Mouse (Mus musculus): ENCODE results near the gene Pcnp. TPM values are rescaled to one million over a fixed set of nuclear protein-coding genes. Genes with fewer than 3 reads are reported as not detected.
"Not testable (repeated sequence)": the region's sequence is repeated elsewhere in the genome, so short reads cannot be mapped to it uniquely, and the experiment has no call there.

Pcnp gene
- polyA plus RNA-seq, 1 experiment: not detected

GRCm38 (mm10) chr16:55964126-55964949, 65.2 kb downstream of the Pcnp start:
- 56% methylated on average over 4 of the region's 4 CpGs for WGBS
- Histone ChIP-seq H3K27ac (ENCODE audit: insufficient read depth, low read depth, low read length) (no peak overlapping the region), H3K4me1 (ENCODE audit: control insufficient read depth, insufficient read depth, low read length) (peaks cover 6% of the 10 kb centered on the region), H3K4me3 (ENCODE audit: insufficient read depth, low read depth, low read length) (no peak overlapping the region)
- TF ChIP-seq CTCF (IDR thresholded peaks at IDR 0.05; ENCODE audit: insufficient read depth, low read depth, low read length) (no peak), POLR2A (IDR thresholded peaks at IDR 0.05; ENCODE audit: insufficient read depth, low read depth, low read length) (no peak)

DNA sequence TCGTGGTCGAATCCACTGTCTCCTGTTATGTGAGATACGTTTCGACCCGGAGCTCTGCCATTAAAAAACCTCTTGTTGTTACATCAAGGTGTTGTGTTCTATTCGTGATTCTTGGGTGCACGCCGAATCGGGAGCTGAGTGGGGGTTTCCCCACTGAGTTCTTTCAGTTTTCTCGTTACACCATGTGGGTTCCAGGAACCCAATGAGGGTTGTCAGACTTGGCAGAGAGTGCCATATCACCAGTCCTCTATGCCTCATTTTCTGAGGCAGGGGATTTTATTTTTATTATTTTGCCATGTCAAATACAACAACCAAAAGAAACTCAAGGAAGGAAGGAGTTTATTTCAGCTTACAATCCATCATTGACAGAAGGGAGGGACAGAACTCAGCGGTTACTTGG, 66.5 kb downstream of the Pcnp start:
- H3K27ac ChIP-seq (ENCODE audit: insufficient read depth, low read depth, low read length); H3K4me1 ChIP-seq (ENCODE audit: control insufficient read depth, insufficient read depth, low read length); H3K4me3 ChIP-seq (ENCODE audit: insufficient read depth, low read depth, low read length): not testable (repeated sequence)
- WGBS: 91% methylated on average over 6 of the region's 11 CpGs

Other genes with a start within 250 kb of the Pcnp start
- not detected in 2 replicates for gene Nfkbiz, start 190.8 kb downstream of the Pcnp start, polyA plus RNA-seq (2012; ENCODE audit: insufficient read depth, insufficient read length, low replicate concordance, missing spikeins)
- not detected in 2 replicates for gene Nxpe3, start 134.5 kb downstream of the Pcnp start, polyA plus RNA-seq (2012; ENCODE audit: insufficient read depth, insufficient read length, low replicate concordance, missing spikeins)
- gene Cep97, start 94.9 kb downstream of the Pcnp start, polyA plus RNA-seq (2012; ENCODE audit: insufficient read depth, insufficient read length, low replicate concordance, missing spikeins): 217 TPM in 1 of 2 replicates, not detected in the other
- gene Rpl24, start 63.5 kb downstream of the Pcnp start, polyA plus RNA-seq (2012; ENCODE audit: insufficient read depth, insufficient read length, low replicate concordance, missing spikeins): 3,289 TPM in 1 of 2 replicates, not detected in the other
- gene Zbtb11, start 55.9 kb downstream of the Pcnp start, polyA plus RNA-seq (2012; ENCODE audit: insufficient read depth, insufficient read length, low replicate concordance, missing spikeins): not detected in 2 replicates
- gene Trmt10c, start 8.1 kb upstream of the Pcnp start, polyA plus RNA-seq (2012; ENCODE audit: insufficient read depth, insufficient read length, low replicate concordance, missing spikeins): not detected in 2 replicates
- not detected in 2 replicates for gene Senp7, start 18.6 kb upstream of the Pcnp start, polyA plus RNA-seq (2012; ENCODE audit: insufficient read depth, insufficient read length, low replicate concordance, missing spikeins)
- gene Impg2, start 174.6 kb upstream of the Pcnp start, polyA plus RNA-seq (2012; ENCODE audit: insufficient read depth, insufficient read length, low replicate concordance, missing spikeins): not detected in 2 replicates

All from olfactory bulb, adult 2 months (tissue).